Mouse (Mus musculus): Measurements from ENCODE around the gene Unc80. TPM values are rescaled to one million over a fixed set of nuclear protein-coding genes. Genes with fewer than 3 reads are reported as not detected.

Unc80 gene
- polyA plus RNA-seq (2016; fragmentation: Nextera tagmentation; extraction: Ambion mirVana), result 0.14 and 0.15 TPM in 2 replicates

DNA sequence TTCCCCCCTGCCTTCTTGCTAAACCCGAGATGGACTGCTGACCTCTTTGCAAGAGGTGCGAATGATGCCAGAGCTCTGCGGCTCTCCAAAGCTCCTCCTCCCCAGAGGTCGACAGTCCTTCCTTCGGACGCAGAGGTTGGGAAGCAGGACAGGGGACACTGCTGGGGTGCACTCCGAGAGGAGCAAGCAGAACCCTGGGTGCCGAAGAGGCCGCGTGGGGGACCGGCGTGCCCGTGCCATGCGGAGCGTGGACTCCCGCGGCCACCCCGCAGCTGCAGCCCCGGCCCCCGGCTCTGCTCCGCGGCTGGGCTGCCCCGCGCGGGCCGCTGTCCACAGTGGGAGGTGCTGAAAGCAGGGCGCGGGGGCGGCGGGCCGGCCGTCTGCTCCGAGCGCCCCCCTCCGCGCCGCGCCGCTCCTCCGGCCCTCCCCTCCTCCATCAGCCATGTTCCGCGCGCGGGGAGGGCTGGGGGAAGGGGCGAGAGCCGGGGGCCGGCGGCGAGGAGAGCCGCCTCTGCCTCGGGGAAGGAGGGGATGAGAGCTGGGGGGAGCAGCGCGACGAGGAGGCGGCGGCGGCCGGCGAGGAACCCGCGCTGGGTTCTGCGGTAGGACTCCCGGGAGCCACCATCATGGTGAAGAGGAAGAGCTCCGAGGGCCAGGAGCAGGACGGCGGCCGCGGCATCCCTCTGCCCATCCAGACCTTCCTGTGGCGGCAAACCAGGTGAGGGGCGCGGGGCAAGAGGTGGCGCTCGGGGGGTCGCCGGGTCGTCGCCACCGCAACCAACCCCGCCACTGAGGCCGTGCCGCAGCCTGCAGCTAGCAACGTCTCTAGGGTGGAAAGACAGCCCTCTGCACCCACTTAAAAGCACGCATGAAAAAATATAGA lies at the start of gene Unc80:
Unc80 (plus strand) TSS at position 547 of the 883 bp plus-strand sequence.
- no peaks in the 10 kb centered on the region for H3K9me3 ChIP-seq (replicated peaks)
- H3K27me3 ChIP-seq (replicated peaks), result peaks cover 8% of the 10 kb centered on the region
- ATAC-seq (ENCODE audit: insufficient number of reproducible peaks, low FRiP score), result peak; percentile 88
- 1% methylated on average over 66 of the region's 83 CpGs for WGBS
- H3K9ac ChIP-seq, result no peak within 1 kb of the TSS; the same call in 1 of the 2 replicates
- no peak within 1 kb of the TSS for H3K27ac ChIP-seq (ENCODE audit: poor library complexity, severe bottlenecking)
- H3K4me1 ChIP-seq (replicated peaks), result no peaks in the 10 kb centered on the region; the same call in 1 of the 2 replicates
- no peaks in the 10 kb centered on the region for H3K36me3 ChIP-seq
- peak within 1 kb of the TSS; percentile 93 for H3K4me2 ChIP-seq
- H3K4me3 ChIP-seq, result peak within 1 kb of the TSS; percentile 60

DNA sequence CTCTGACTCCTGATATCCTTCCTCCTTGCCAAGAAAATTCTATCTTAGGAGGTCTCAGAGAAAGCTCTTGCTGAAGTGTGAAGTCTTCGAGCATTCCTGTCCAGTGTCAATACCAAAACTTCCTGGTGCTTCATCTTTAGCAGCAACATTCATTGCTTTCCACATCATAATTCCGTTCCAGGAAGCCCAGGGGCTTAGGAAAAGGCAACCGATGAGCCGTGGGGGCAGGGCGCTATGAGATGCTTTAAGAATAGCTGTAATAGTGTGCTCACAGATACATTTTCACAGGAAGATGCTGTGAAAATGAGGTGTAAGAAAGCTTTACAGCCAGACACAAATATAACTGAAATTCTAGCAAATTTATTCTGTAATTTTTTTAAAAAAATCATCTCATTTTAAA lies 42.1 kb upstream of the Unc80 start:
- Histone ChIP-seq H3K27ac (ENCODE audit: poor library complexity, severe bottlenecking) (no peak overlapping the region), H3K9ac (no peak overlapping the region), H3K9me3 (replicated peaks) (no peaks in the 10 kb centered on the region), H3K27me3 (replicated peaks) (no peaks in the 10 kb centered on the region), H3K4me1 (replicated peaks) (no peaks in the 10 kb centered on the region), H3K36me3 (no peaks in the 10 kb centered on the region), H3K4me2 (no peak overlapping the region), H3K4me3 (no peak overlapping the region)
- 79% methylated on average over 5 of the region's 5 CpGs for WGBS
- ATAC-seq (ENCODE audit: insufficient number of reproducible peaks, low FRiP score), result no peak

DNA sequence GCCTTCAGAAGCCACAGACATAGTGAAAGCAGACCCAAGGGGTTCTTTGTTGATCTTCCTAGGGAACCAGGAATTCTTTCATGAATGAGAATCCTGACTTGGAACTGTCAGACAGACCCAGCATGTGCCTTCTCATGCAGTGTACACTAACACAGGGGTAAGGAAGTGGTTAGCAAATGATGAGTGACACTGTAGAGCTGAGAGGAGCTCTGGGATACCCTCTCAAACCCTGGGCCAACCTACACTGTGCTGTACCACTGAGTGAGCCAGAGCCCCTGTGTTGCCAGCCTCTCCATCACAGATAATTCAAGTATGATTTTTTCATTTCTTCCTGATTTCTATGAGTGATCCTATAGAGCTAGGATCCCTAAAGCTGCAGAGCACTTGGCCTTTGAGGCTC lies 37.2 kb upstream of the Unc80 start:
- H3K27ac ChIP-seq (ENCODE audit: poor library complexity, severe bottlenecking), result no peak overlapping the region
- H3K9me3 ChIP-seq (replicated peaks), result no peaks in the 10 kb centered on the region
- H3K4me2 ChIP-seq, result no peak overlapping the region
- H3K36me3 ChIP-seq, result no peaks in the 10 kb centered on the region
- no peak overlapping the region for H3K4me3 ChIP-seq
- no peak for ATAC-seq (ENCODE audit: insufficient number of reproducible peaks, low FRiP score)
- no peaks in the 10 kb centered on the region for H3K4me1 ChIP-seq (replicated peaks)
- H3K9ac ChIP-seq, result no peak overlapping the region
- no peaks in the 10 kb centered on the region for H3K27me3 ChIP-seq (replicated peaks)

DNA sequence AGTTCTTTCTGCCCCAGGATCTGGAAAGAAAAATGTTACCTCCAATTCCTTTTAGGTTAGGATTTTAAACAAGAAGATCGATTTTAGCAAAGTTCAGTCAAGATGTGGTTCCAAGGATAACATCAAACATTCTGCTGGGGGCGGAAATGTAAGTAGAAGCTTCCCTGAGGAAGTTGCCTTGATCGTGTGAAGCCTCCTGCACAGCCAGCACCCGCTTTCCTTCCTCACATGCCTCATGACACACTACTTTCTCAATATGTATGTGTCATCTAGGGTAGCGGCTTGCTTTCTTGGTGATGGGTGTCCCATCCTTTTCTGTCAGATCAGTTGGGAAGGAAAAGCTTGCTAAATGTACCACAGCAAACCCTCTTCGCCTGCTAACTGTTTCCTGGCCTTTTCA lies 36.7 kb upstream of the Unc80 start:
- Histone ChIP-seq H3K27ac (ENCODE audit: poor library complexity, severe bottlenecking) (no peak overlapping the region), H3K27me3 (replicated peaks) (no peaks in the 10 kb centered on the region), H3K4me2 (no peak overlapping the region), H3K4me3 (no peak overlapping the region), H3K36me3 (no peaks in the 10 kb centered on the region), H3K4me1 (replicated peaks) (no peaks in the 10 kb centered on the region), H3K9ac (no peak overlapping the region), H3K9me3 (replicated peaks) (no peaks in the 10 kb centered on the region)
- 80% methylated on average over 6 of the region's 6 CpGs for whole genome bisulfite sequencing
- no peak for ATAC-seq (ENCODE audit: insufficient number of reproducible peaks, low FRiP score)

GRCm38 (mm10) chr1:66438069-66438468 lies 30.1 kb upstream of the Unc80 start:
- H3K9me3 ChIP-seq (replicated peaks), result no peaks in the 10 kb centered on the region
- no peaks in the 10 kb centered on the region for H3K27me3 ChIP-seq (replicated peaks)
- no peaks in the 10 kb centered on the region for H3K36me3 ChIP-seq
- no peak for ATAC-seq (ENCODE audit: insufficient number of reproducible peaks, low FRiP score)
- WGBS, result 62% methylated on average over 2 of the region's 2 CpGs
- H3K4me3 ChIP-seq, result no peak overlapping the region
- H3K4me1 ChIP-seq (replicated peaks), result no peaks in the 10 kb centered on the region
- no peak overlapping the region for H3K9ac ChIP-seq
- H3K4me2 ChIP-seq, result no peak overlapping the region
- H3K27ac ChIP-seq (ENCODE audit: poor library complexity, severe bottlenecking), result no peak overlapping the region

DNA sequence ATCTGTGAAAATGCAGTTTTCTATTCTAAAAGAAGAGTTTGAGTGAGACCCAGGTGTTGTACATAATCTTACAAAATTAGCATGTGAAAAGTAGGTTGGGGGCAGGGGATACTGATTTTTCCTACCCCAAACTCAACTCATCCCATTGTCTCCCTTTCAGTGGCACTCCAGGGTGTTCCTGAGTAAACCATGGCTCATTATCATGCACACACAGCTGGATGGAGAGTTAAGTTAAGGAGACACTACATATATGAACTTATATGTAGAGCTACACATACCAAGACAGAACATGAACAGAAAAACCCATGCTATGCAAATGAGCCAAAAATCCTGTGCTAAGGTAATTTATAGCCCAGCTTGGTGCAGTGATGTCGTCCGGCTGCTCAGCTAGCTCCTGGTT lies 25.2 kb upstream of the Unc80 start:
- Histone ChIP-seq H3K4me3 (no peak overlapping the region), H3K9ac (no peak overlapping the region), H3K27me3 (replicated peaks) (no peaks in the 10 kb centered on the region), H3K4me2 (no peak overlapping the region), H3K4me1 (replicated peaks) (no peaks in the 10 kb centered on the region), H3K9me3 (replicated peaks) (no peaks in the 10 kb centered on the region), H3K27ac (ENCODE audit: poor library complexity, severe bottlenecking) (no peak overlapping the region), H3K36me3 (no peaks in the 10 kb centered on the region)
- WGBS, result 85% methylated on average over 2 of the region's 2 CpGs
- ATAC-seq (ENCODE audit: insufficient number of reproducible peaks, low FRiP score), result no peak

DNA sequence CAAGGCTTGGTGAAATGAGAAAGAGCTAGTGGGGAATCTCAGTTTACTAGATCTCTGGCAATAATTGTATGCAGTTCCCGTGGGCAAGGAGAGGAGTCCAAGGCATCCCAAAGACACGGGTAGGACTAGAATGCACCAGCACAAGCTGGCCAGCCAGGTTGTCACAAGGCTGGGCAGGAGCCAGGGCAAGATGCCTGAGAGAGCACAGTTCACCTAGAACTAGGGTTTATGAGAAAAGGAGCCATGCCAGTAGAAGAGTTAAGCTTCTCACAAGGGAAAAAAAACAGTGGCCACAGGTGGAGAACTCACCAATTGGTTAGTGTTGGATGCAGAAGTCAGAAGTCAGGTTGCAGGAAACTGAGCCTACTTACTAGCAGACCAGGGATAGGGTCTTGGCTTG lies 18.7 kb upstream of the Unc80 start:
- no peak overlapping the region for H3K9ac ChIP-seq
- no peak overlapping the region for H3K4me2 ChIP-seq
- H3K27ac ChIP-seq (ENCODE audit: poor library complexity, severe bottlenecking), result no peak overlapping the region
- no peaks in the 10 kb centered on the region for H3K36me3 ChIP-seq
- 60% methylated on average over 2 of the region's 2 CpGs for WGBS
- no peaks in the 10 kb centered on the region for H3K9me3 ChIP-seq (replicated peaks)
- no peaks in the 10 kb centered on the region for H3K4me1 ChIP-seq (replicated peaks)
- H3K4me3 ChIP-seq, result no peak overlapping the region
- H3K27me3 ChIP-seq (replicated peaks), result no peaks in the 10 kb centered on the region
- ATAC-seq (ENCODE audit: insufficient number of reproducible peaks, low FRiP score), result no peak

GRCm38 (mm10) chr1:66456580-66456979 lies 11.6 kb upstream of the Unc80 start:
- no peak overlapping the region for H3K4me2 ChIP-seq
- no peaks in the 10 kb centered on the region for H3K9me3 ChIP-seq (replicated peaks)
- no peak for ATAC-seq (ENCODE audit: insufficient number of reproducible peaks, low FRiP score)
- no peaks in the 10 kb centered on the region for H3K4me1 ChIP-seq (replicated peaks)
- no peak overlapping the region for H3K4me3 ChIP-seq
- H3K27ac ChIP-seq (ENCODE audit: poor library complexity, severe bottlenecking), result no peak overlapping the region
- 13% methylated on average over 2 of the region's 2 CpGs for WGBS
- no peak overlapping the region for H3K9ac ChIP-seq
- no peaks in the 10 kb centered on the region for H3K36me3 ChIP-seq
- no peaks in the 10 kb centered on the region for H3K27me3 ChIP-seq (replicated peaks)

DNA sequence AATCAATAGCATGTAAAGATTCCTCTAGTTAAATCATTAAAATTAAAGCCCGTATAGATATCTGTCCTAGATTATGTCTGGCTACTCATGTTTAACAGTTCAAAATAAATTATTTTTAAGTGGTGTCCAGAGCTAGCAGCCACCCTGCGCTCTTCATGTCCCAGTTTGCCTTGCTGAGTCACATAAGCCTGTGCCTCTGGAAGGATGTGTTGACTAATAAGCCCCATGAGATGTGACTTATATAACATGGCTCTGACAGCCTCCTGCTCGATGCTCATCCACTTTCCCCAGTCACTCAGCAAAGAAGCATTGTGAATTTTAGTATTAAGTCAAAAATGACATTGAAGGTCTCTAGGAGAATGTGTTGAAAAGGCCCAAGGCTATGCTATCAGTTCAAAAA lies 10.4 kb upstream of the Unc80 start:
- no peaks in the 10 kb centered on the region for H3K9me3 ChIP-seq (replicated peaks)
- 63% methylated on average over 3 of the region's 3 CpGs for WGBS
- ATAC-seq (ENCODE audit: insufficient number of reproducible peaks, low FRiP score), result no peak

GRCm38 (mm10) chr1:66459394-66459793 lies 8.8 kb upstream of the Unc80 start:
- WGBS, result 68% methylated on average over 3 of the region's 3 CpGs
- no peak for ATAC-seq (ENCODE audit: insufficient number of reproducible peaks, low FRiP score)

More for the DNA sequence above, 10.4 kb upstream of the Unc80 start:
- H3K4me2 ChIP-seq, result no peak overlapping the region
- no peak overlapping the region for H3K27ac ChIP-seq (ENCODE audit: poor library complexity, severe bottlenecking)
- no peaks in the 10 kb centered on the region for H3K36me3 ChIP-seq
- H3K4me1 ChIP-seq (replicated peaks), result no peaks in the 10 kb centered on the region
- no peak overlapping the region for H3K9ac ChIP-seq
- no peaks in the 10 kb centered on the region for H3K27me3 ChIP-seq (replicated peaks)
- no peak overlapping the region for H3K4me3 ChIP-seq

GRCm38 (mm10) chr1:66460850-66461249 lies 7.3 kb upstream of the Unc80 start:
- 45% methylated on average over 4 of the region's 4 CpGs for whole genome bisulfite sequencing
- Histone ChIP-seq H3K4me1 (replicated peaks) (no peaks in the 10 kb centered on the region), H3K4me3 (no peak overlapping the region), H3K27ac (ENCODE audit: poor library complexity, severe bottlenecking) (no peak overlapping the region), H3K9me3 (replicated peaks) (no peaks in the 10 kb centered on the region), H3K36me3 (no peaks in the 10 kb centered on the region), H3K27me3 (replicated peaks) (no peaks in the 10 kb centered on the region), H3K4me2 (no peak overlapping the region), H3K9ac (no peak overlapping the region)
- ATAC-seq (ENCODE audit: insufficient number of reproducible peaks, low FRiP score), result no peak

More at GRCm38 (mm10) chr1:66459394-66459793, 8.8 kb upstream of the Unc80 start:
- Histone ChIP-seq H3K27ac (ENCODE audit: poor library complexity, severe bottlenecking) (no peak overlapping the region), H3K4me1 (replicated peaks) (no peaks in the 10 kb centered on the region), H3K4me3 (no peak overlapping the region), H3K36me3 (no peaks in the 10 kb centered on the region), H3K27me3 (replicated peaks) (no peaks in the 10 kb centered on the region), H3K9ac (no peak overlapping the region), H3K9me3 (replicated peaks) (no peaks in the 10 kb centered on the region), H3K4me2 (no peak overlapping the region)

DNA sequence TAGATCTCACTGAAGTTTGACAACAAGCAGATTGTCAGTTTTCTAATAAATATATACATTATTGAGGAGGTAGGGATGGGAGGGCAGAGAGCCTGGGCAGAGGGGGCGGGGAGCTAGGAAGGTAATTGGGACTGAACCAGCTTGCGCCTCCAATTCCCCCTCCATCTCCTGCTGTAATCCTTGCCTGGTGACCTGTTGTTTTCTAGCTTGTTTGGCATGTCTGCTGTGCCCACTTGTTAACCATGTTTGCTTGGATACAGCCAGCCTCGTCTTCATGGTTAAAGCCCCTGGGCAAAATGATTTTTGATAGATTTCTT lies 495 bp downstream of the Unc80 start:
- Histone ChIP-seq H3K4me2 (peak overlapping the region; percentile 93), H3K36me3 (no peaks in the 10 kb centered on the region), H3K9me3 (replicated peaks) (no peaks in the 10 kb centered on the region), H3K4me3 (peak overlapping the region; percentile 60), H3K9ac (no peak overlapping the region), H3K27me3 (replicated peaks) (peaks cover 8% of the 10 kb centered on the region), H3K27ac (ENCODE audit: poor library complexity, severe bottlenecking) (no peak overlapping the region), H3K4me1 (replicated peaks) (no peaks in the 10 kb centered on the region; the same call in 1 of the 2 replicates)
- no peak for ATAC-seq (ENCODE audit: insufficient number of reproducible peaks, low FRiP score)
- 29% methylated on average over 3 of the region's 3 CpGs for WGBS
